Mouse (Mus musculus) CH12.LX (cell line): ENCODE results near the gene Ccdc115. TPM values are rescaled to one million over a fixed set of nuclear protein-coding genes. Genes with fewer than 3 reads are reported as not detected.

Experiments used
- DNase-seq: peaks from one replicate; pipeline ENCODE4 v3.0.0-alpha.2; 2013; ENCODE audit errors: extremely low read depth
- H3K27ac ChIP-seq: 2 replicates; pipeline ENCODE4 v1.5.1; 2012; ENCODE audit warnings: low read depth, mild to moderate bottlenecking, control low read depth, moderate library complexity; ENCODE audit not compliant: insufficient read depth
- H3K27me3 ChIP-seq: replicated peaks from 2 replicates; pipeline ENCODE3; 2012; ENCODE audit warnings: inconsistent platforms
- H3K36me3 ChIP-seq, 2 experiments: replicated peaks in 1 of 2; 2 replicates each; pipeline versions ENCODE3 to v1.6.1; 2012; ENCODE audit warnings: inconsistent platforms in 1 of 2, low read length in 1 of 2, mild to moderate bottlenecking in 1 of 2, mixed read lengths in 1 of 2, moderate library complexity in 1 of 2; ENCODE audit not compliant: control insufficient read depth in 1 of 2, insufficient read depth in 1 of 2
- H3K4me1 ChIP-seq, 2 experiments: 2 replicates each; pipeline ENCODE4 v1.6.1; 2012; ENCODE audit warnings: inconsistent platforms in 1 of 2, moderate library complexity in 1 of 2; ENCODE audit not compliant: insufficient read depth in 2 of 2, control insufficient read depth in 1 of 2
- H3K4me2 ChIP-seq: 2 replicates; pipeline ENCODE4 v1.6.1; 2012; ENCODE audit warnings: low read depth, mild to moderate bottlenecking, control low read depth; ENCODE audit not compliant: poor library complexity, insufficient read depth, severe bottlenecking
- H3K4me3 ChIP-seq, 3 experiments: fragments of 150-350 bp in 1 of 3; sonication (generic) in 1 of 3; replicated peaks in 1 of 3; 2 replicates each; pipeline versions ENCODE3 to v1.5.1; 2011 to 2012; ENCODE audit warnings: low read depth in 2 of 3, low read length in 2 of 3, mild to moderate bottlenecking in 2 of 3, moderate library complexity in 2 of 3, control low read depth in 1 of 3, improper control_type of control experiment in 1 of 3, inconsistent platforms in 1 of 3, mixed read lengths in 1 of 3; ENCODE audit not compliant: poor library complexity in 1 of 3
- H3K79me2 ChIP-seq: replicated peaks from 2 replicates; pipeline ENCODE4 v1.6.1; 2012; ENCODE audit warnings: mild to moderate bottlenecking, moderate library complexity; ENCODE audit not compliant: control insufficient read depth, poor library complexity, insufficient read depth, severe bottlenecking; ENCODE audit errors: extremely low read depth
- H3K9ac ChIP-seq: 2 replicates; pipeline ENCODE4 v1.6.1; 2012; ENCODE audit warnings: low read depth, mild to moderate bottlenecking, control low read depth, moderate library complexity; ENCODE audit not compliant: insufficient read depth
- H3K9me3 ChIP-seq: replicated peaks from 2 replicates; pipeline ENCODE3; 2012; ENCODE audit warnings: low read length, inconsistent platforms, mixed read lengths
- BHLHE40 ChIP-seq: IDR thresholded peaks from 2 replicates; pipeline ENCODE4 v1.6.1; 2011; ENCODE audit warnings: mild to moderate bottlenecking, low read depth, low read length, improper control_type of control experiment
- CHD1 ChIP-seq: IDR thresholded peaks from 2 replicates; pipeline ENCODE4 v1.6.1; 2012; ENCODE audit warnings: low read depth, low read length, improper control_type of control experiment, inconsistent platforms
- CHD2 ChIP-seq: IDR thresholded peaks from 2 replicates; pipeline ENCODE4 v1.6.1; 2011; ENCODE audit warnings: low read length, improper control_type of control experiment
- CTCF ChIP-seq, 2 experiments: IDR thresholded peaks in 1 of 2; conservative IDR thresholded peaks in 1 of 2; 2 replicates each; pipeline ENCODE4 v1.5.1; 2011 to 2012; ENCODE audit warnings: low read depth in 2 of 2, low read length in 2 of 2, improper control_type of control experiment in 1 of 2, inconsistent platforms in 1 of 2, mild to moderate bottlenecking in 1 of 2, moderate library complexity in 1 of 2
- E2F4 ChIP-seq: IDR thresholded peaks from 2 replicates; pipeline ENCODE4 v1.6.1; 2011; ENCODE audit warnings: low read depth, low read length, improper control_type of control experiment; ENCODE audit not compliant: insufficient replicate concordance
- ELF1 ChIP-seq: IDR thresholded peaks from 2 replicates; pipeline ENCODE4 v1.6.1; 2014; ENCODE audit warnings: low read depth, mild to moderate bottlenecking, inconsistent platforms, low read length, improper control_type of control experiment
- EP300 ChIP-seq: IDR thresholded peaks from 2 replicates; pipeline ENCODE4 v1.6.1; 2011; ENCODE audit warnings: low read length, improper control_type of control experiment
- ETS1 ChIP-seq: conservative IDR thresholded peaks from 2 replicates; pipeline ENCODE4 v1.6.1; 2012; ENCODE audit warnings: low read depth, mild to moderate bottlenecking, inconsistent platforms, low read length, improper control_type of control experiment, moderate library complexity
- GABPA ChIP-seq: IDR thresholded peaks from 2 replicates; pipeline ENCODE4 v1.6.1; 2012; ENCODE audit warnings: low read depth, low read length, improper control_type of control experiment, inconsistent platforms; ENCODE audit not compliant: insufficient replicate concordance
- HCFC1 ChIP-seq: IDR thresholded peaks from 2 replicates; pipeline ENCODE4 v1.6.1; 2012; ENCODE audit warnings: low read depth, mild to moderate bottlenecking, inconsistent platforms, low read length, improper control_type of control experiment
- IRF4 ChIP-seq: IDR thresholded peaks from 2 replicates; pipeline ENCODE4 v1.6.1; 2014; ENCODE audit warnings: low read depth, mild to moderate bottlenecking, inconsistent platforms, low read length, improper control_type of control experiment
- JUN ChIP-seq: IDR thresholded peaks from 2 replicates; pipeline ENCODE4 v1.6.1; 2011; ENCODE audit warnings: low read depth, mild to moderate bottlenecking, low read length, improper control_type of control experiment, moderate library complexity; ENCODE audit not compliant: insufficient read depth
- JUND ChIP-seq: conservative IDR thresholded peaks from 2 replicates; pipeline ENCODE4 v1.6.1; 2011; ENCODE audit warnings: low read depth, low read length, improper control_type of control experiment
- KAT2A ChIP-seq: IDR thresholded peaks from 2 replicates; pipeline ENCODE4 v1.6.1; 2012; ENCODE audit warnings: low read length, improper control_type of control experiment, inconsistent platforms; ENCODE audit not compliant: insufficient replicate concordance
- MAFK ChIP-seq: IDR thresholded peaks from 2 replicates; pipeline ENCODE4 v1.6.1; 2011; ENCODE audit warnings: low read length, improper control_type of control experiment; ENCODE audit not compliant: insufficient replicate concordance
- MAX ChIP-seq: IDR thresholded peaks from 2 replicates; pipeline ENCODE4 v1.6.1; 2011; ENCODE audit warnings: low read length, improper control_type of control experiment
- MAZ ChIP-seq: IDR thresholded peaks from 2 replicates; pipeline ENCODE4 v1.6.1; 2012; ENCODE audit warnings: low read depth, mild to moderate bottlenecking, inconsistent platforms, low read length, improper control_type of control experiment, moderate library complexity
- MEF2A ChIP-seq: IDR thresholded peaks from 2 replicates; pipeline ENCODE4 v1.6.1; 2014; ENCODE audit warnings: low read depth, mild to moderate bottlenecking, inconsistent platforms, low read length, improper control_type of control experiment, borderline replicate concordance
- MXI1 ChIP-seq: IDR thresholded peaks from 2 replicates; pipeline ENCODE4 v1.6.1; 2011; ENCODE audit warnings: mild to moderate bottlenecking, low read depth, low read length, improper control_type of control experiment
- MYC ChIP-seq: IDR thresholded peaks from 2 replicates; pipeline ENCODE4 v1.6.1; 2011; ENCODE audit warnings: low read depth, mild to moderate bottlenecking, improper control_type of control experiment, low read length
- NELFE ChIP-seq: IDR thresholded peaks from 2 replicates; pipeline ENCODE4 v1.6.1; 2011; ENCODE audit warnings: low read depth, low read length, improper control_type of control experiment
- NRF1 ChIP-seq: IDR thresholded peaks from 2 replicates; pipeline ENCODE4 v1.6.1; 2014; ENCODE audit warnings: low read depth, mild to moderate bottlenecking, inconsistent platforms, low read length, improper control_type of control experiment, moderate library complexity
- PAX5 ChIP-seq: IDR thresholded peaks from 2 replicates; pipeline ENCODE4 v1.6.1; 2012; ENCODE audit warnings: low read length, inconsistent platforms, mixed read lengths
- POLR2A ChIP-seq: IDR thresholded peaks from 2 replicates; pipeline ENCODE4 v1.6.1; 2011; ENCODE audit warnings: low read depth, mild to moderate bottlenecking, improper control_type of control experiment, low read length
- POLR2AphosphoS2 ChIP-seq: IDR thresholded peaks from 2 replicates; pipeline ENCODE4 v1.6.1; 2011; ENCODE audit warnings: low read depth, low read length, improper control_type of control experiment
- RAD21 ChIP-seq: IDR thresholded peaks from 2 replicates; pipeline ENCODE4 v1.6.1; 2011; ENCODE audit warnings: low read depth, mild to moderate bottlenecking, low read length, improper control_type of control experiment, moderate library complexity
- RCOR1 ChIP-seq: conservative IDR thresholded peaks from 2 replicates; pipeline ENCODE4 v1.6.1; 2012; ENCODE audit warnings: low read depth, mild to moderate bottlenecking, inconsistent platforms, low read length, improper control_type of control experiment
- SIN3A ChIP-seq: IDR thresholded peaks from 2 replicates; pipeline ENCODE4 v1.6.1; 2012; ENCODE audit warnings: low read length, improper control_type of control experiment, inconsistent platforms
- SMC3 ChIP-seq: IDR thresholded peaks from 2 replicates; pipeline ENCODE4 v1.6.1; 2011; ENCODE audit warnings: low read depth, low read length, improper control_type of control experiment
- TBP ChIP-seq: conservative IDR thresholded peaks from 2 replicates; pipeline ENCODE4 v1.6.1; 2011; ENCODE audit warnings: low read depth, low read length, improper control_type of control experiment
- TCF12 ChIP-seq: IDR thresholded peaks from 2 replicates; pipeline ENCODE4 v1.6.1; 2014; ENCODE audit warnings: low read depth, mild to moderate bottlenecking, inconsistent platforms, low read length, improper control_type of control experiment
- UBTF ChIP-seq: IDR thresholded peaks from 2 replicates; pipeline ENCODE4 v1.6.1; 2012; ENCODE audit warnings: low read depth, mild to moderate bottlenecking, inconsistent platforms, low read length, improper control_type of control experiment, moderate library complexity
- USF1 ChIP-seq: IDR thresholded peaks from 2 replicates; pipeline ENCODE4 v1.6.1; 2014; ENCODE audit warnings: low read depth, mild to moderate bottlenecking, inconsistent platforms, low read length, improper control_type of control experiment
- USF2 ChIP-seq: conservative IDR thresholded peaks from 2 replicates; pipeline ENCODE4 v1.6.1; 2011; ENCODE audit warnings: low read depth, low read length, improper control_type of control experiment
- ZC3H11A ChIP-seq: IDR thresholded peaks from 2 replicates; pipeline ENCODE4 v1.6.1; 2012; ENCODE audit warnings: low read depth, mild to moderate bottlenecking, inconsistent platforms, low read length, improper control_type of control experiment
- ZKSCAN1 ChIP-seq: IDR thresholded peaks from 2 replicates; pipeline ENCODE4 v1.6.1; 2012; ENCODE audit warnings: low read depth, inconsistent platforms, low read length, improper control_type of control experiment, borderline replicate concordance
- ZMIZ1 ChIP-seq: IDR thresholded peaks from 2 replicates; pipeline ENCODE4 v1.6.1; 2012; ENCODE audit warnings: low read depth, mild to moderate bottlenecking, inconsistent platforms, low read length, improper control_type of control experiment
- ZNF384 ChIP-seq: IDR thresholded peaks from 2 replicates; pipeline ENCODE4 v1.6.1; 2012; ENCODE audit warnings: low read depth, low read length, improper control_type of control experiment, inconsistent platforms
- dilution Hi-C: fragments of 300-500 bp; cut with MboI; formaldehyde crosslinking; loops from 2 replicates; pipeline ENCODE4 v1.14.3; 2020; ENCODE audit warnings: low sequenced_read_pairs; ENCODE audit not compliant: extremely low pct_unique_long_range_greater_than_20kb, extremely low pct_ligation_motif_present
- in situ Hi-C: fragments of 300-500 bp; cut with MboI; formaldehyde crosslinking; loops from 3 replicates; pipeline ENCODE4 v1.14.3; 2019; ENCODE audit warnings: low sequenced_read_pairs, low pct_ligation_motif_present, low pct_unique_long_range_greater_than_20kb, mixed read lengths
- polyA plus RNA-seq: library from polyadenylated mRNA; unstranded; fragments of >175 nt; gene quantifications from 2 replicates; pipeline ENCODE4 v1.2.1, GENCODE M21; 2012; ENCODE audit warnings: low read depth; ENCODE audit not compliant: insufficient read length
- total RNA-seq, 2 experiments: library from RNA; depleted of rRNA; stranded (reverse); fragments of 300-350 nt in 1 of 2; fragments of >200 nt in 1 of 2; gene quantifications; 2 replicates each; pipeline ENCODE4 v1.2.3; 2012 to 2014

The Ccdc115 gene
- total and polyA plus RNA-seq, 3 experiments: 66.5 to 98.8 (median 96.3) TPM

DNA sequence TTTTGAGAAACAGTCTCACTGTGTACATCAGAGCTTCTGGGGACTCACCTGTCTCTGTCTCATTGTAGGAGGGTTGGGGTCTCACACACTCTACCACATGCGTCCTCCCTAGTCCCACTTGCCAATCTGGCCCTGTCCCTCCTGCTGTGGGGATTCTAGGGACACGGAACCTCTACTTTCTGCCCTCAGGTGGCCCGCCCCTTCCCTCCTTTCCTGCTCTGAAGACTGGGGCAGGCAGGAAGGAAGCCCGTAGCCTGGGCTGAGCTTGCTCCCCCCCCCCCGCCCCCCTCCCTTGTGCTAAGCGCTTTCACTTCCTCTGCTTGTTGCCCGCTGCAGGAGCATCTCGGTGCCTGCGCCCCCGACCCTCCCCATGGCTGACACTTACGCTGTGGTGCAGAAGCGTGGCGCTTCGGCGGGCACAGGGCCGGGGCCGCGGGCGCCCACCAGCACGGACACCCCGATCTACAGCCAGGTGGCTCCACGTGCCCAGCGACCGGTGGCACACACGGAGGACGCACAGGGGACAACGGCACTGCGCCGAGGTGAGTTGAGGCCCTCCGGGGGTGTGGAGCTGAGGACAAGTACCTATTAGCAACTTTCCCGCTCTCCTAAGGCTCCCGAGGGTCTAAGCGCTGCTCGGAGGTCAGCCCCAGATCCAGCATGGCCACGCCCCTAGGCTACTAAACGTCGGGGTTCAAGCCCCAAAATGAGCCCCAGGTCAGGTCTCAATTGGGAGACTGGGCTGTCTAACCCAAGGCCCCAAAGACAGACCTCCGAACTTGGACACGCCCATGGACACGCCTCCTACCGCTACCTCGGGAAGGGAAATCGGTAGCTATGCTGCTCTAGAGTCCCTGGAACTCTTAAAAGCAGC is 33.2 kb upstream of the Ccdc115 start:
- Histone ChIP-seq H3K4me3 (peak overlapping the region; percentile 77 to 83 (median 80)), H3K36me3 (peaks cover 2 to 40% of the 10 kb centered on the region in 2 experiments), H3K9ac (peak overlapping the region; percentile 72), H3K9me3 (no peaks in the 10 kb centered on the region), H3K27ac (peak overlapping the region; percentile 78), H3K27me3 (no peaks in the 10 kb centered on the region), H3K79me2 (peaks cover 9% of the 10 kb centered on the region), H3K4me2 (peak overlapping the region; percentile 66), H3K4me1 (peaks cover 14 to 64% of the 10 kb centered on the region in 2 experiments)
- TF ChIP-seq RAD21 (no peak), NRF1 (no peak), USF2 (no peak), IRF4 (peak; percentile 93), BHLHE40 (peak; percentile 34; the same call in 1 of the 2 replicates), ZMIZ1 (peak; percentile 24), RCOR1 (no peak), MAFK (no peak), ZC3H11A (no peak), POLR2A (peak; percentile 67), JUN (no peak; the same call in 1 of the 2 replicates), GABPA (no peak), HCFC1 (peak; percentile 60), JUND (no peak), SMC3 (no peak), ZKSCAN1 (no peak), NELFE (peak; percentile 48), KAT2A (no peak), TBP (0 out of 2 replicates have a peak, but pooled peaks have one; percentile 42), MYC (peak; percentile 83; the same call in 1 of the 2 replicates), UBTF (no peak), TCF12 (peak; percentile 64), ZNF384 (no peak), ELF1 (peak; percentile 70), CHD2 (no peak), CTCF (conservative IDR thresholded peaks at IDR 0.05 in 1 of 2, IDR thresholded peaks at IDR 0.05 in 1 of 2; ENCODE audit: low read depth in 2 of 2, low read length in 2 of 2) (no peak), EP300 (no peak; the same call in none of the 2 replicates), PAX5 (no peak), SIN3A (peak; percentile 38; the same call in 1 of the 2 replicates), ETS1 (no peak), MEF2A (no peak; the same call in 1 of the 2 replicates), USF1 (no peak), MAZ (peak; percentile 98), MAX (peak; percentile 37; the same call in 1 of the 2 replicates), MXI1 (peak; percentile 82), POLR2AphosphoS2 (peak; percentile 65; the same call in 1 of the 2 replicates), CHD1 (no peak), E2F4 (no peak)
- in situ Hi-C loops: no loop called here
- peak; percentile 85 for DNase-seq
- dilution Hi-C loops: no loop called here
